Comparison of ENCODE assay signal across 8 mouse cellular contexts in genomic region chr7:80028418-80028720, GRCm38 (mm10). TPM values are rescaled to one million over a fixed set of nuclear protein-coding genes. Genes with fewer than 3 reads are reported as not detected.
DNase-seq lines count a peak whose midpoint lies in the region; ATAC-seq and TF ChIP-seq lines count a peak whose summit lies in the region.

No protein-coding gene starts in this region.

- DNase-seq in gastrocnemius, adult 18-20 months (ENCODE audit: low spot score), result peak; percentile 41
- no peak for DNase-seq in gastrocnemius, postnatal 10 days
- peak; percentile 68 for DNase-seq in gastrocnemius, postnatal 25 days
- peak; percentile 88 for DNase-seq in kidney, adult 2 months
- DNase-seq in lung, postnatal 0 days (ENCODE audit: low spot score), result peak; percentile 35
- no peak for DNase-seq in urinary bladder, postnatal 10 days (ENCODE audit: low spot score)

- TF ChIP-seq EP300 in lung, postnatal 0 days (IDR thresholded peaks at IDR 0.05), result no peak

- H3K4me2 ChIP-seq in lung, postnatal 0 days (replicated peaks; ENCODE audit: low read depth, low read length), result peak overlapping the region; percentile 95

- TF ChIP-seq POLR2A in bone marrow, adult 2 months (IDR thresholded peaks at IDR 0.05; ENCODE audit: borderline replicate concordance, control insufficient read depth, low read depth, low read length), result no peak
- no peak for TF ChIP-seq POLR2A in kidney, adult 2 months (IDR thresholded peaks at IDR 0.05; ENCODE audit: low read depth, low read length)

- no peaks in the 10 kb centered on the region for H3K36me3 ChIP-seq in kidney, adult 2 months (ENCODE audit: control insufficient read depth, insufficient read depth, low read length)
- no peaks in the 10 kb centered on the region for H3K36me3 ChIP-seq in lung, postnatal 0 days (ENCODE audit: insufficient read depth, low read length)

- H3K9me3 ChIP-seq in lung, postnatal 0 days (ENCODE audit: low read length), result no peaks in the 10 kb centered on the region

- WGBS in bone marrow, adult 2 months, result 10% methylated on average over 3 of the region's 3 CpGs
- 5% methylated on average over 3 of the region's 3 CpGs for WGBS in kidney, adult 2 months
- 4% methylated on average over 3 of the region's 3 CpGs for WGBS in lung, postnatal 0 days

- peak overlapping the region; percentile 58 for H3K4me3 ChIP-seq in bone marrow, adult 2 months (replicated peaks; ENCODE audit: control insufficient read depth, low read depth, low read length)
- peak overlapping the region; percentile 31 for H3K4me3 ChIP-seq in kidney, adult 2 months (ENCODE audit: insufficient read depth, low read depth, low read length)
- peak overlapping the region; percentile 87 for H3K4me3 ChIP-seq in lung, postnatal 0 days (ENCODE audit: low read depth, low read length)

- no peak for ATAC-seq in lung, postnatal 0 days
- ATAC-seq in erythroid progenitor cell, adult 5-6 weeks (replicated peaks; ENCODE audit: low FRiP score, poor library complexity, severe bottlenecking), result no peak

- H3K9ac ChIP-seq in lung, postnatal 0 days (replicated peaks; ENCODE audit: low read depth), result peak overlapping the region; percentile 41

- H3K27me3 ChIP-seq in kidney, adult 2 months (replicated peaks; ENCODE audit: control insufficient read depth, insufficient read depth, low read length), result no peaks in the 10 kb centered on the region
- no peaks in the 10 kb centered on the region for H3K27me3 ChIP-seq in lung, postnatal 0 days (replicated peaks; ENCODE audit: insufficient read depth, low read length)

- H3K4me1 ChIP-seq in bone marrow, adult 2 months (ENCODE audit: control insufficient read depth, insufficient read depth, low read length), result peaks cover 7% of the 10 kb centered on the region
- peaks cover 27% of the 10 kb centered on the region for H3K4me1 ChIP-seq in kidney, adult 2 months (ENCODE audit: control insufficient read depth, insufficient read depth, low read length)
- peaks cover 5% of the 10 kb centered on the region; the same call in 1 of the 2 replicates for H3K4me1 ChIP-seq in lung, postnatal 0 days (ENCODE audit: insufficient read depth, low read depth, low read length)

- no peak for TF ChIP-seq CTCF in bone marrow, adult 2 months (IDR thresholded peaks at IDR 0.05; ENCODE audit: control insufficient read depth, insufficient read depth, low read length)
- no peak for TF ChIP-seq CTCF in kidney, adult 2 months (conservative IDR thresholded peaks at IDR 0.05; ENCODE audit: insufficient read depth, insufficient read length, low read depth, low read length)
- no peak for TF ChIP-seq CTCF in lung, postnatal 0 days (IDR thresholded peaks at IDR 0.05)

- H3K27ac ChIP-seq in bone marrow, adult 2 months (ENCODE audit: control insufficient read depth, insufficient read depth, low read depth, low read length, poor library complexity), result peak overlapping the region; percentile 70
- H3K27ac ChIP-seq in kidney, adult 2 months (ENCODE audit: insufficient read depth, low read depth, low read length), result peak overlapping the region; percentile 93
- peak overlapping the region; percentile 98; the same call in 1 of the 2 replicates for H3K27ac ChIP-seq in lung, postnatal 0 days (ENCODE audit: low read length)

RNA-seq across cellular contexts. Expression of gene Zfp710, which starts 3.8 kb away (rescaled TPM):
- total RNA-seq in gastrocnemius, adult 18-20 months (2021), result 10 to 100 TPM; 21.1 to 31.3 TPM
- total RNA-seq in gastrocnemius, postnatal 10 days (2021), result 10 to 100 TPM; 14.2 to 16.7 TPM
- 12.5 and 28.1 TPM in 2 replicates for polyA plus RNA-seq in bone marrow, adult 2 months (2011; ENCODE audit: insufficient read depth, insufficient read length, low replicate concordance, missing spikeins)
- total RNA-seq in gastrocnemius, postnatal 25 days (2021), result 10 to 100 TPM; 20.8 to 27.9 TPM
- polyA plus RNA-seq in kidney, adult 2 months (2012; rRNA removed), result 22.6 and 26.4 TPM in 2 replicates
- polyA plus RNA-seq in lung, postnatal 0 days (2015; fragmentation: Nextera tagmentation; extraction: Ambion mirVana), result 11.1 and 12.9 TPM in 2 replicates
- 5.4 and 10.9 TPM in 2 replicates for total RNA-seq in erythroid progenitor cell, adult 5-6 weeks (2015; ENCODE audit: low replicate concordance)
- total RNA-seq in erythroid progenitor cell, adult 5-6 weeks (2017; ENCODE audit: low replicate concordance), result 2.4 and 3.6 TPM in 2 replicates

Comparison
In these comparisons a context has a peak if more than half of its experiments do, and no peak if none do; other contexts are left out.
1. DNase-seq: peak in gastrocnemius, adult 18-20 months (single experiment), gastrocnemius, postnatal 25 days (single experiment), kidney, adult 2 months (single experiment) and lung, postnatal 0 days (single experiment); none in gastrocnemius, postnatal 10 days (single experiment) and urinary bladder, postnatal 10 days (single experiment).
2. H3K4me3 ChIP-seq: peak in every context shown above with its lines; median percentile 87 in lung, postnatal 0 days; 58 in bone marrow, adult 2 months; 31 in kidney, adult 2 months.
3. Peak in every context shown above with its lines, with median percentiles within 50 percentile points of each other: H3K27ac ChIP-seq.